Mouse (Mus musculus) spleen, postnatal 14 days (tissue): ENCODE data around the gene Camkv.

Experiments
- DNase-seq, 2 experiments: peaks; one replicate each; pipeline ENCODE4 v3.0.0; 2021 to 2022; ENCODE audit warnings: low spot score in 2 of 2

Camkv gene

DNA sequence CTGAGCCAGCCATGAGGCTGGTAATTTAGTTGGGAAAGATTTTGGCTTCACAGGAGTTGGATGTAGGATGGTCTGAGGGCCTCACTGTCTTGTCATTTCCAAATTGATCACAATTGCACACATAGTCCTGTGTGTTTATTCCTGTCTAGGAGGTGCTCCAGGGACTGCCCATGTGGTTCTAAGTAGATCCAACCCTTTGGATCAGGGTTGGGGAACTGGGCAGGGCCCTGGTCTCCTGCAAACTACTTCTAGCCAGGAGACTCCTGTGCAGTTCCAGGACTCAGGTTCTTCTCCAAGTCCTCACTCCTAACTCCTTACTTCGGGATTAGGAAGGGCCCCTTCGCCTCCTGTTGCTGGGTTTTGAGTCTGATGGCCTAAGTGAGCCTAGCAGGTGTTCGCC, at the start of gene Camkv:
Gene Camkv, plus strand, starts transcription at position 301 of the 400 bp plus-strand sequence.
- DNase-seq: no peak

DNA sequence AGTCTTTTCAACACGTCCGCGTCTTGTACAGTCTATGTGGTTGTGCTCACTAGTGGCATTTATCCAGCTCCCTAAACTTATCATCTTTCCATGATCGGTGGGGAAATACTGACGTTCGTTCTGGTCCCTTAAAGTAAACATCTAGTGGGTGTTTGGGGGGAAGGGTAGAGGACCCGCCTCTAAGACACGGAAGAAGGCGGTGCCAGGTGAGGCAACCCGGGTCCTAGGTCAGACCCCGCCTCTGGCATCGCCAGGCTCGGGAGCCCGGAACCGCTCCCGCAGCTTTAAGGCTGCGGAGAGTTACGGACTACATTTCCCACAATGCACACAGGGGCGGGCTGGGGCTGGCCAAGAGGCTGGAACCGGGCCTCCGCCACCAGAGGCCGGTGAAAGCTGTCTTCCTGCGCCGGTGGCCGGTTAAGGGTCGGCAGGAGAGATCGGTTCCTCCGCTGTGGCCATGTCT, 47.6 kb upstream of the Camkv start, which contains the start of gene Mon1a:
Gene Mon1a, plus strand, starts transcription at position 348 of the 463 bp plus-strand sequence.
- DNase-seq: peak; percentile 63 to 71

DNA sequence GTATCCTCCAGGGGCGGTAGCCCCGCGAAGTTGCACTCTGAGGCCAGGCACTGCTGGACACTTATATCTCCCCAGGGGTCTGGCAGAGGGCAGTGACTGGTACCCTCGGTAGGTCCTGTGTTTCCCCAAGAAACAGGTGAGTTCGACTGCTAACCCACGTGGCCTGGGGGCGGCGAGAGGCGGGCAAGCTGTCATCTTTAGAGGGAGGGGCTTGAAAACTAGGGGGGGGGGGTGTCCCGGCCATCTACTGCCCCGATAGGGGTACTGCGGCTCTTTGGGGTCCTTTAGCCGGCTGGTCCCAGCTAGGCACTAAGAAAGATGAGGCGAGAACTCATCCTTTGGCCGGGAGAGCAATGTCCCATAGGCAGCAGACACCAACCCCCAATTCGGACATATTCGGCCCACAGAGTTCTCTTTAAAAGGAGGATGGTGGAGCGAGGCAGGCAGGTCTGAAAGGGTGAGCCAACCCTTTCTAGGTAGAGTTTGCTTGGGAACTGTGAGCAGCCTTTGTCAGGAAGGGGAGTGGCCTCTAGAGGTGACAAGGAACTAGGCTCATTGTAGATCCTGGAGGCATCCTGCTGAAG, 47.1 kb upstream of the Camkv start:
- DNase-seq: peak in 1 of 2 experiments; percentile 28

DNA sequence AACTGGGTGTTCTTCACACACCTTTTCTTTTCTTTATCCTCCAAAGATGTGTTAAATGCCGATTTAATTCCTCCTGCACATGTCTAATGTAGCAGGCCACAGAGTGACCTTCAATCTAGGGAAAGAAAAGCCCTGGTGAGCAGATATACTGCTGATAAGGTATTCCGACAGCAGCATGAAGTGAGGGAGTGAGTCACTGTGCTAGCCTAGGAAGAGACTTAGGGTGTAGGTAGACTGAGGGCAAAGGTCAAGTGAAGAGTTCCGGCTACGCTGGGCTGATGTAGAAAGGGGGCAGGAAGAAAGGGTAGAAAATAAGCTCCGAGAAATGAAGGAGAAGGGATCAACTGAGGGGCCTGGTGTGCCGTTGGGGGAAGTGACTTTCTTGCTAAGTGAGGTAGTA, 45.2 kb upstream of the Camkv start:
- DNase-seq: no peak

DNA sequence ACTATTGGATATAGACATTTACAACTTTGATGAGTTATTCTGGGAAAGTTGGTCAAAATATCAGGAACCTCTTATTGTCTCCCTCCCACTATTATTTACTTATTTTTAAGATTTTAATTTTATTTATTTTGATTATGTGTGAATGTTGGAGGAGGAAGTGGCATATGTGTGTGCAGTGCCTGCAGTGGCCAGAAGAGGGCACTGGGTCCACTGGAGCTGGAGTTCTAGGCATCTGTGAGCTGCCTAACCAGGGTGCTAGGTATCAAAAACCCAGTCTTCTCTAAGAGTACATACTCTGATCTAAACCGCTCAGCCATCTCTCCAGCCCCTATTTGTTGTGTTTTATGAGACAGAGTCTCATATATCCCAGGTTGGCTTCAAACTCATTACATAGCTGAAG, 44.5 kb upstream of the Camkv start:
- peak in 1 of 2 experiments; percentile 37 for DNase-seq

DNA sequence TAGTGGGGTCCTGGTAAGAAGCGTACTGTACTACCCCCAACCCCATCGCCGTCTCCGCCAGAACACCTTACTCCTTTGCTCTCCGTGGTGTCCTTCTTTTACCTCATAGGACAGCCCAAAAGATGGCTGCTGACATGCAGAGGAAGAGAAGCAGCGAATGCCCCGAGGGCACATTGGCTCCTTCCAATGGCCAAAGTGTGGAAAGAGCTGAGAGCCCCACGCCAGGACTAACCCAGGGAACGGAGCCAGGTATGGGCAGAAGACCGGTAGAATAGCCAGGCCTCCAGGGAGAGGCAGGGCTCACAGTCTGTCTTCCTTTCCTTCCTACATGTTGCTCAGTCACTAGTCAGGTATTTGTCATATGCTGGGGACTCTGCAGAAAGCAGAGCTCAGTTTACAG, 36.9 kb upstream of the Camkv start:
- no peak for DNase-seq

DNA sequence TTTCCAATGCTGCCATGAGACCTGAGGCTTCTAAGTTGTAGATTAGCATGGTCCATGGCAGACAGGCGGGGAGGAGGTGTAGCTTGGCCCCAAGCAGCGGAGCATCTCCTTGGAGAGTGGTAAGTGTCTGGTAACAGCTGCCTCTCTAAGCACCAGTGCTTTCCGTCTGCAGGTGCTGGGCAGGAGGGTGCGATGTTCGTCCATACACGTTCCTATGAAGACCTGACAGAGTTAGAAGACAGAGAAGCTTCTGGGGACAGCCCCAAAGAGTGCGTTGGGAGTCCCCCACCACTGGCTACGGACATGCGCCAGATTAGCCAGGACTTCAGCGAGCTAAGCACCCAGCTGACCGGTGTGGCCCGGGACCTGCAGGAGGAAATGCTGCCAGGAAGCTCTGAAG, 35.6 kb upstream of the Camkv start:
- no peak for DNase-seq

DNA sequence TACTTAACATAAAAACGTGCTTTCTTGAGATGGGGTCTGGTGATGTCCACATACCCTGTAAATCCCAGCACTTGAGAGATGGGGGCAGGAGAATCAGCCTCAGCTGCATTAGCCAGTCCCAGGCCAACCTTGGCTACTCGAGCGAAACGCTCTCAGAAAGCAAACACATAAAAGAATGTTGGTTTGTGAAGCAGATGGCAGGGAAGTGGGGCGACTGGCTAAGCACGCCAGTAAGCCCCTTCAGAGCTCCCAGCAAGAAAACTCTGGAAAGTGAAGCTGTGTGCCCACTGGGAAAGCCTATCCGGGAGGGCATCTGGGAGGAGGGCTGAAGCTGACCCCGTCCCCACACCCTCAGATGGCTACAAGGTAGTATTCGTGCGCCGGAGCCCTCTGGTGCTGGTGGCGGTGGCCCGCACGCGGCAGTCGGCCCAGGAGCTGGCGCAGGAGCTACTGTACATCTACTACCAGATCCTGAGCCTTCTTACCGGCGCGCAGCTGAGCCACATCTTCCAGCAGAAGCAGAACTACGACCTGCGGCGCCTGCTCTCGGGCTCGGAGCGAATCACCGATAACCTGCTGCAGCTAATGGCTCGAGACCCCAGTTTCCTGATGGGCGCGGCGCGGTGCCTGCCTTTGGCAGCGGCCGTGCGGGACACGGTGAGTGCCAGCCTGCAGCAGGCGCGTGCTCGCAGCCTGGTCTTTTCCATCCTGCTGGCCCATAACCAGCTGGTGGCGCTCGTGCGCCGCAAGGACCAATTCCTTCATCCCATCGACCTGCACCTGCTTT, 34.4 kb upstream of the Camkv start:
- peak; percentile 40 to 46 for DNase-seq

DNA sequence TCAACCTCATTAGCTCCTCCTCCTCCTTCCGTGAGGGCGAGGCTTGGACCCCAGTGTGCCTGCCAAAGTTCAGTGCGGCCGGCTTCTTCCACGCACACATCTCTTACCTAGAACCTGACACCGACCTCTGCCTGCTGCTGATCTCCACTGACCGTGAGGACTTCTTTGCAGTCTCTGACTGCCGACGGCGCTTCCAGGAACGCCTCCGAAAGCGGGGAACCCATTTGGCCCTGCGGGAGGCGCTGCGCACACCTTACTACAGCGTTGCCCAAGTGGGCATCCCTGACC, 33.9 kb upstream of the Camkv start:
- no peak for DNase-seq

DNA sequence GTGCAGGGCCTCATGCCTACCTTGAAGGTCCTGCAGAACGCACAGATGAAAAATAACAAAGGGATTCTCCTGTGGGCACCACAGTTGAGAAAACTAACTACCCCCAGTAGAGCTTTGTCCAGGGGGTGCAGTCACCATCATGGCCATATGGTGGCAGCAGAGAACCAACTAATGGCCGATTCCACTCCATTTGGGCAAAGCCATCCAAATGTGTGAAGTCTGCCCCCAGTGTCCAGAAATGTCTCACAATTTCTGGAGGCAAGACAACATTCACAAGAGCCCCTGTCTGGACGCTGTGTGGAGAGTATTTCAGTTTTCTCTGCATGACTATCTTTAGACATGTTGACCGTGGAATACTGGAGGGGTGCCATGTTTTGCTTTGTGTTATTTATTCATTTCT, 30.7 kb upstream of the Camkv start:
- peak; percentile 73 to 83 for DNase-seq

DNA sequence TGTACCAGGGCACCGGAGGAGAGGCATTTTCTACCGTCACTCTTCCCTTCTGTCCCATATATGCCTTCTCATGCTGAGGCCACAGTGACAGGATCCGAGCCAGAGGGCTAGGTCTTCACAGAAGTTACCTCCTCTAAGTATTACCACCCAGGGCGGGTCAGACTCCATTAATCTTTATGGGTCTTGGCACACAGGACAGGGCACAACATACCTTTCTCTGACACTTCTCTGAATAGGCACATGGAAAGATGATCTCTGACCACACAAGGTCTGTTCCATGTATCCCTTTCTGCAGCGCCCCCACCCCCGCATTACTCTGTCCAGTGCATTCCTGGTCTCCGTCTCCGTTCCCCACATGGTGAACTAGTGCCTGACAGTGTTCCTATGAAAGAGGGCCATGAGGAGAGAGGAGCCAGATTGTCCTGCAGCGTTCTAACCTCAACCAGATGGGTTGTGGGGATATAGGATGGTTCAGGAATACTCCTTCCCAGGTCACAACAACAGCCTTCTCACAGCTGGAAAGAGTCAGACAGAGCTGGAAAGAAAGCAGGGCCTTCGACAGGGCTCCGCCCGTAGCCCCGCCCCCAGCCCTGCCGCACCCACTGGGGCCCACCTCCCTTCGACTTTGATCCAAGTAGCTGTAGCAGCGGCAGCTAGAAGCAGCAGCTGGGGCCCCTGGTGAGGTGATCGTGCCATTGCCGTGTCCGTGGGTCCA, 29.1 kb upstream of the Camkv start, which contains the start of gene Mst1r:
Gene Mst1r, plus strand, starts transcription at position 622 of the 715 bp plus-strand sequence.
- DNase-seq: peak in 1 of 2 experiments; percentile 31

DNA sequence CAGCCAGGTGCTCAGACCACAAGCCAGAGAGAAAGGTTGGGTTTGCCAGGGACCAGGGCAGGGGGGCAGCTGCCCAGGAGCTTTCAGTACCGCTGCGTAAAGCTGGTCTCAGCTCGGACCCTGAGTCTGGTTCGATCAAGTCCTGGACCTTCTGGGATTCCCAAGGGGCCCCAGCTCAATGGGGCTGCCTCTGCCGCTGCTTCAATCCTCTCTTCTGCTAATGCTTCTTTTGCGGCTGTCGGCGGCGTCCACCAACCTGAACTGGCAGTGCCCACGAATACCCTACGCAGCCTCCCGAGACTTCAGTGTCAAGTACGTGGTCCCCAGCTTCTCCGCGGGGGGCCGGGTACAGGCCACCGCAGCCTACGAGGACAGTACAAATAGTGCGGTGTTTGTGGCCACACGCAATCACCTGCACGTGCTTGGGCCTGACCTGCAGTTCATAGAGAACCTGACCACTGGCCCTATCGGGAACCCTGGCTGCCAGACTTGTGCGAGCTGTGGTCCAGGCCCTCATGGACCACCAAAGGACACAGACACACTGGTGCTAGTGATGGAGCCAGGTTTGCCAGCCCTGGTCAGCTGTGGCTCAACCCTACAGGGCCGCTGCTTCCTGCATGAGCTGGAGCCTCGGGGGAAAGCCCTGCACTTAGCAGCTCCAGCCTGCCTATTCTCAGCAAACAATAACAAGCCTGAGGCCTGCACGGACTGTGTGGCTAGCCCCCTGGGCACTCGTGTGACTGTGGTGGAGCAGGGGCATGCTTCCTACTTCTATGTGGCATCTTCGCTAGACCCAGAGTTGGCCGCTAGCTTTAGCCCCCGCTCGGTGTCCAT, 28.3 kb upstream of the Camkv start:
- DNase-seq: no peak

DNA sequence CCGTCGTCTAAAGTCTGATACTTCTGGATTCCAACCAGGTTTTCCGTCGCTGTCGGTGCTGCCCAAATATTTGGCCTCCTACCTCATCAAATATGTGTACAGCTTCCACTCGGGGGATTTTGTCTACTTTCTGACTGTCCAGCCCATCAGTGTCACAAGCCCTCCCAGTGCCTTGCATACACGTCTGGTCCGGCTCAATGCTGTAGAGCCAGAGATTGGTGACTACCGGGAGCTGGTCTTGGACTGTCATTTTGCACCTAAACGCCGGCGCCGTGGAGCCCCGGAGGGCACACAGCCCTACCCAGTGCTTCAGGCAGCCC, 27.7 kb upstream of the Camkv start:
- DNase-seq: no peak

DNA sequence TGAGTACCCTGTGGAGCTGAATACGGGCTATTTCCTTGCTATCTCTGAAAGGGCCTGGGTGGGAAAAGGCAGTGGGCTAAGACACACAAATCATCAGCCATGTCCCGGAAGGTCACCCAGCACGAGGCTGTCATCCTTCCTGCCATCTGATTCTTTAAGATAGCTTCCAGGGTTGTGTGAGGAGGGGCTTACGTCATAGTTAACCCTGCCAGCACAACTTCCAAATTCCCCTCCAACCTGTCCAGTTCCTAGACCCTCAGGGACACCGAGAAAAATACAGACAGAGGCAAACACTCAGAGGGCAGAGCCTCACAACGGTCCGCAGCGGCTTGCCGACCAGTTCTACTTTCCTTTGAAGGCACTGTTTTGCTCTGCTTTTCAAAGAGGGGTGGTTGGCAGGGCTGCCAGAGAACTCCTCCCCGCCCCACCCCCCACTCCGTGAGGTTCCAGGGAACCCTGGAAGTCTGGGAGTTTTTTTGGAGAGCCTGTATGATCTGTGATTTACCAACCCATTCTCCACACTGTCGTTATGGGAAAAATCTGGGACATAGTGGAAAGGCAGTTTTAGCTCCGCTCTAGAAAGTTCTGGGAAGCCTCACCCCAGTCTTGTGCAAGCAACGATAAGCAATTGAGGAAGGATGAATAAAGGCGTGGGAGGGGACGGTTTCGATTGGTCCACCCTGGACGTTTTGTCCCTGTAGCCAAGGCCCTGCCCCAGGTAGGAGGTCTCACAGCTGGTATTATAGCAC, 26.9 kb upstream of the Camkv start:
- DNase-seq: no peak

DNA sequence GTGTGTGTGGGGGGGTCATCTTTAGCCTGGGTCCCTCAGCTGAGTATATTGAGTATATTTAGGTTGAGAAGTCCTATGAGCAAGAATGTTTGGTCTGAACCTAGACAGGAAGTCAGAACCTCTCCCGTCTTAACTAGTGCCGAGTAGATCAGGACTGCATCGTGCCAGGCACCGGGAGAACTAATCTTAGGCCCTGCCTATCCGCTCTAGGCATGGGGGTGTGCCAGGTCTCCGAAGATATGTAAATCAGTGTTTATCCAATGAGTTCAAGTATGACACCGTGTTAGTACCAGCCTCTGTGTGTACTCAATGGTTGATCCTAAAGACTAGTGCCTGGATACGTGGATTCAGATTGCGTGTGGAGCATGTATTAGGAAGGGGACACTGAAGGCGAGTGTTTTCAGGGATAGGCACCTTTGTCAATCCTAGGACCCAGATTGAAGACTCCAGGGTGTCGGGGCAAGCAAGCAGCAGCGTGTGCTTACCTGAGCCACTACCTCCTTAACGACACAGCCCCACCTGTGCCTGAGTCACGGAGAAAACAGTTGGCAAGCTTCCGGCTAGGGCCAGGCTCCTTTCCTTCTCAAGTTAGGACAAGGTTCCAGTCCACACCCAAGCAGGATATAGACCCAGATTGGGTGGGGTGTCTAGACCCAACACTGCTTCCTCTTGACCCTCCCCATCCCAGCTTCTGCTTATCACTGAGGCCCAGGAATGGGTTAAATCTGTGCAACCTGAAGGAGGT, 25.3 kb upstream of the Camkv start:
- DNase-seq: no peak

DNA sequence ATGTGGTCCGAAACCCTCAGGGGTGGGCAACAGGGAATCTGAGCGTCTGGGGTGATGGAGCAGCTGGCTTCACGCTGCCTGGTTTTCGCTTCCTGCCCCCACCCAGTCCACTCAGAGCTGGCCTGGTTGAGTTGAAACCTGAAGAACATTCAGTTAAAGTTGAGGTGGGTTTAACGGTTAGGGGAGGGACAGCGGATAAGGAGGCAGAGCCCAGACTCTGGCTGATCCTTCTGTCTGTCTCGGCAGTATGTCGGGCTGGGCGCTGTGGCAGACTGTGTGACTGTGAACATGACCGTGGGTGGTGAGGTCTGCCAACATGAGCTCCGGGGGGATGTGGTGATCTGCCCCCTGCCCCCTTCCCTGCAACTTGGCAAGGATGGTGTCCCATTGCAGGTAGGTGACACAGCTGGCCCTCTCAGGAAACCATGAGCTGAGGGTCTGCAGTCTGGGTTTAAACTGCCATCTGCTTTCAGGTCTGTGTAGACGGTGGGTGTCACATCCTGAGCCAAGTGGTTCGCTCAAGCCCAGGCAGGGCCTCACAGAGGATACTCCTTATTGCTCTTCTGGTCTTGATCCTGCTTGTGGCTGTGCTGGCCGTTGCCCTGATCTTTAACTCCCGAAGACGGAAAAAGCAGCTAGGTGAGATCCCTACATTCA, 20.6 kb upstream of the Camkv start:
- no peak for DNase-seq

DNA sequence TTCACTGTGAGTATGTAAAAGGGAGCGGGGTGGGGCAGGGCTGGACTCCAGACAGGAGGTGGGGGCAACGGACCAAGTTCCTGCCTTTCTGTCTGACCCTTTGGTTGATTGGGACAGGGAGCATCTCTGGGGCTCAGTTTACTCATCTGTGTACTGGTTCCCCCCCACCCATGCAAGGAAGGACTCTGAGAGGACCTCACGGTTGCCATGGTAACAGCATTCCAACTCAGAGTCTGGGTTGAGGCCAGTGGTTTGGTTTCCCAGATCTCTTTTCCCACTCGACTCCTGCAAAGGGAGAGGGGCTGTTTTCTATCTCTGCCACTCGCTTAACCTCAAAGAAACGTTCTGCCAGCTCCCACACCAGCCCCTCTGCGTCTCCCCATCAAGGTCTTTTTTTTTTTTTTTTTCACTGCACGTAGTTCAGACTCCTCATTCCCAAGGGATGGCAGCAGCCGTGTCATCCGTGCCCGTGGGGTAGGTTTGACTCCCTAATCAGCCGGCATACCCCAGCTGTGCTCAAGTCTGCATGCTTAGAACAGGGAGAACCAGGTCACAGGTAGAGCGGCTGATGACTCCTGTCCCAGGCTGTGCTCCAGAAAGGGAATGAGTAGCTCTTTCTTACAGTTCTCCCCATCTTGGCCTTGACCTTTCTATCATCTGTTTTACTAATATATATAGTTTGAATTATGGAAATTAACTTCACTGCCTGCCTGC, 17.4 kb upstream of the Camkv start:
- DNase-seq: no peak

DNA sequence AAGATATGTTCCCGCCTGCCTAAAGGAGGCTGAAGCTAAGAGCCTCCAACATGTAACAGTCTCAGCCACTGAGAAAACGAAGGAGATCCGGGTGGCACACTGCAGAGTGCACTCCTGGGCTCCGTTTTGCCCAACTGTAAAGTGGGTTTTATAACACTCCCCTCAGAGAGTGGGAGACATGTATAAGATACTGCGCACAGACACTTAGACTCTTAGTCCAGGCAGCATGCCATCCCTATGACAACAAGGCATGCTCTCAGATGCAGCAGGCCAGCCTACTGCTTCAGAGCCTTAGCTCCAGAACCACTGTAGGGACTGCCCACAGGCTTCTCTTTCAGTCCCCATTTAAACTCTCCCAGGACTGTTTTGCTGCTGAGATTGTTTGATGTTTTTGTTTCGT, 16.6 kb upstream of the Camkv start:
- no peak for DNase-seq

DNA sequence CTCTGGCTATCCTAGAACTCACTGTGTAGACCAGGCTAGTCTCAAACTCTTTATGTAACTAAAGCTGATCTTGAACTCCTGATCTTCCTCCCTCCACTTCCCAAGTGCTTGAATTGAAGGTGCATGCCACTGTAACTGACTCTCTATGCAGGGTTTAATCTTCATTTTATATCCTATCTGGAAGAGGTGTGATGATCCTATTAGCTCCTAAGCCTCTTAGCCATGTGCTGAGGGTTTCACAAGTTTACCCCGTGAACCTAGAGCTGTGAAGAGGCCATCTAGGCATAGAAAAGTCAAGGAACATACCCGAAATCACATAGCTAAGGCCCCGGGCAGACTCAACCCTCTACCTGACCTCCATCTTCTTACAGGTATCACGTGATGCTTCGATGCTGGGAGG, 16.0 kb upstream of the Camkv start:
- DNase-seq: no peak
